Mouse (Mus musculus): ENCODE data around the gene Capn8. TPM values are rescaled to one million over a fixed set of nuclear protein-coding genes. Genes with fewer than 3 reads are reported as not detected.

The Capn8 gene
- polyA plus RNA-seq (2012; rRNA removed), result 6.5 and 7.1 TPM in 2 replicates

GRCm38 (mm10) chr1:182564408-182565120 lies at the start of gene Capn8:
Gene Capn8 (plus strand): TSS chr1:182565007.

GRCm38 (mm10) chr1:182516758-182517676 lies 47.8 kb upstream of the Capn8 start, which contains the start of gene Capn2:
Gene Capn2 (minus strand): TSS chr1:182517608.

Other genes with a start within 250 kb of the Capn8 start
- 15.8 and 16.2 TPM in 2 replicates for gene Fbxo28, start 223.4 kb upstream of the Capn8 start, polyA plus RNA-seq (2012; rRNA removed)
- gene Trp53bp2, start 155.8 kb upstream of the Capn8 start, polyA plus RNA-seq (2012; rRNA removed), result 28.5 and 28.6 TPM in 2 replicates
- gene Capn2, start 47.4 kb upstream of the Capn8 start, polyA plus RNA-seq (2012; rRNA removed), result 33.0 and 35.3 TPM in 2 replicates
- gene Ccdc185, start 184.2 kb downstream of the Capn8 start, polyA plus RNA-seq (2012; rRNA removed), result not detected in 2 replicates
- 1.0 and 1.4 TPM in 2 replicates for gene Susd4, start 198.9 kb downstream of the Capn8 start, polyA plus RNA-seq (2012; rRNA removed)